Mouse (Mus musculus) ES-Bruce4 (cell line): ENCODE data around the gene Msi2. TPM values are rescaled to one million over a fixed set of nuclear protein-coding genes. Genes with fewer than 3 reads are reported as not detected.

Experiments used
- H3K27ac ChIP-seq: 2 replicates; pipeline ENCODE4 v1.5.1; 2012; ENCODE audit warnings: low read length, inconsistent platforms; ENCODE audit not compliant: insufficient read depth
- H3K27me3 ChIP-seq: 2 replicates; pipeline ENCODE4 v1.6.1; 2012; ENCODE audit warnings: mild to moderate bottlenecking, low read length, inconsistent platforms; ENCODE audit not compliant: control insufficient read depth, poor library complexity, insufficient read depth, severe bottlenecking
- H3K36me3 ChIP-seq: 2 replicates; pipeline ENCODE4 v1.6.1; 2012; ENCODE audit warnings: inconsistent platforms, mild to moderate bottlenecking, low read length, moderate library complexity; ENCODE audit not compliant: control insufficient read depth, poor library complexity, insufficient read depth, severe bottlenecking
- H3K4me1 ChIP-seq: one replicate; pipeline ENCODE4 v1.8.1; 2011; ENCODE audit warnings: low read length; ENCODE audit not compliant: control insufficient read depth, insufficient read depth
- H3K4me3 ChIP-seq: 2 replicates; pipeline ENCODE4 v1.5.1; 2011; ENCODE audit warnings: low read depth, mild to moderate bottlenecking, low read length
- H3K9ac ChIP-seq: 2 replicates; pipeline ENCODE4 v1.6.1; 2012; ENCODE audit warnings: low read depth, mild to moderate bottlenecking, inconsistent platforms; ENCODE audit not compliant: poor library complexity, severe bottlenecking
- H3K9me3 ChIP-seq: replicated peaks from 2 replicates; pipeline ENCODE4 v1.6.1; 2012; ENCODE audit warnings: mild to moderate bottlenecking, low read length, inconsistent platforms; ENCODE audit not compliant: control insufficient read depth, poor library complexity, insufficient read depth, severe bottlenecking
- CTCF ChIP-seq: IDR thresholded peaks from one replicate; pipeline ENCODE4 v1.8.1; 2011; ENCODE audit warnings: low read depth, low read length
- EP300 ChIP-seq: IDR thresholded peaks from 2 replicates; pipeline ENCODE4 v1.6.1; 2011; ENCODE audit warnings: low read depth, low read length; ENCODE audit not compliant: insufficient read depth
- POLR2A ChIP-seq: IDR thresholded peaks from one replicate; pipeline ENCODE4 v1.8.1; 2011; ENCODE audit warnings: low read length; ENCODE audit not compliant: insufficient read depth
- polyA plus RNA-seq: library from polyadenylated mRNA; stranded (reverse); fragments of >200 nt; gene quantifications from 2 replicates; pipeline ENCODE4 v1.2.4, GENCODE M21; 2011; ENCODE audit warnings: low read depth; ENCODE audit not compliant: missing spikeins, insufficient read depth, insufficient read length

The Msi2 gene
- polyA plus RNA-seq, 1 experiment = 110 TPM

- Histone ChIP-seq H3K9ac (no peak overlapping the region), H3K4me3 (no peak overlapping the region), H3K4me1 (peaks cover 8% of the 10 kb centered on the region), H3K27me3 (no peaks in the 10 kb centered on the region), H3K27ac (peak overlapping the region; percentile 91), H3K9me3 (no peaks in the 10 kb centered on the region), H3K36me3 (no peaks in the 10 kb centered on the region)
- no peak for TF ChIP-seq POLR2A
- TF ChIP-seq EP300 = no peak
- no peak for TF ChIP-seq CTCF
Measured at GRCm38 (mm10) chr11:88598150-88598847, 120.0 kb downstream of the Msi2 start.

GRCm38 (mm10) chr11:88595616-88596015 is 122.7 kb downstream of the Msi2 start:
- Histone ChIP-seq H3K9me3 (no peaks in the 10 kb centered on the region), H3K4me3 (no peak overlapping the region), H3K4me1 (peaks cover 4% of the 10 kb centered on the region), H3K27me3 (no peaks in the 10 kb centered on the region), H3K9ac (no peak overlapping the region), H3K27ac (peak overlapping the region; percentile 57; the same call in 1 of the 2 replicates), H3K36me3 (no peaks in the 10 kb centered on the region; the same call in 1 of the 2 replicates)
- no peak for TF ChIP-seq CTCF

- Histone ChIP-seq H3K9me3 (no peaks in the 10 kb centered on the region), H3K4me3 (no peak overlapping the region), H3K9ac (no peak overlapping the region), H3K4me1 (peaks cover 4% of the 10 kb centered on the region), H3K36me3 (no peaks in the 10 kb centered on the region; the same call in 1 of the 2 replicates), H3K27me3 (no peaks in the 10 kb centered on the region), H3K27ac (peak overlapping the region; percentile 57)
- no peak for TF ChIP-seq POLR2A
- no peak for TF ChIP-seq EP300
Measured at GRCm38 (mm10) chr11:88594804-88595611, 123.3 kb downstream of the Msi2 start.

- peaks cover 4% of the 10 kb centered on the region for H3K4me1 ChIP-seq
- H3K27ac ChIP-seq = peak overlapping the region; percentile 58
- H3K9ac ChIP-seq = no peak overlapping the region
- H3K27me3 ChIP-seq = no peaks in the 10 kb centered on the region
- no peak overlapping the region for H3K4me3 ChIP-seq
- no peaks in the 10 kb centered on the region for H3K9me3 ChIP-seq
- H3K36me3 ChIP-seq = no peaks in the 10 kb centered on the region; the same call in none of the 2 replicates
- TF ChIP-seq POLR2A (no peak), EP300 (no peak), CTCF (no peak)
Measured at GRCm38 (mm10) chr11:88594010-88594409, 124.3 kb downstream of the Msi2 start.

GRCm38 (mm10) chr11:88592099-88592498 is 126.2 kb downstream of the Msi2 start:
- H3K9ac ChIP-seq = no peak overlapping the region
- no peak for TF ChIP-seq EP300
- TF ChIP-seq POLR2A = no peak
- TF ChIP-seq CTCF = no peak
- H3K27me3 ChIP-seq = no peaks in the 10 kb centered on the region
- H3K4me1 ChIP-seq = peaks cover 4% of the 10 kb centered on the region
- H3K9me3 ChIP-seq = no peaks in the 10 kb centered on the region
- H3K27ac ChIP-seq = no peak overlapping the region
- H3K4me3 ChIP-seq = no peak overlapping the region
- no peaks in the 10 kb centered on the region; the same call in none of the 2 replicates for H3K36me3 ChIP-seq

- H3K9me3 ChIP-seq = no peaks in the 10 kb centered on the region
- peaks cover 6% of the 10 kb centered on the region for H3K4me1 ChIP-seq
- no peak for TF ChIP-seq POLR2A
- TF ChIP-seq EP300 = no peak
- TF ChIP-seq CTCF = no peak
- H3K9ac ChIP-seq = no peak overlapping the region
- H3K27me3 ChIP-seq = no peaks in the 10 kb centered on the region
- no peaks in the 10 kb centered on the region; the same call in none of the 2 replicates for H3K36me3 ChIP-seq
- 0 out of 2 replicates have a peak overlapping the region, but pooled peaks have one; percentile 15 for H3K27ac ChIP-seq
- H3K4me3 ChIP-seq = no peak overlapping the region
Measured at GRCm38 (mm10) chr11:88590647-88591046, 127.7 kb downstream of the Msi2 start.
